Mouse (Mus musculus) neural tube, embryonic 13.5 days (tissue): ENCODE measurements at regions not wholly inside any gene's neighbourhood (a gene's known extent, or its start where the extent isn't known, plus 50 kb on each side); places are given as distances from the start of the nearest gene placed in this dataset.
"Not testable (repeated sequence)": the region's sequence is repeated elsewhere in the genome, so short reads cannot be mapped to it uniquely, and the experiment has no call there.

Source experiments
- ATAC-seq: fragments of 200-750 bp; cut with Nextera tagmentation; 2 replicates; pipeline ENCODE4 v1.8.0; 2017; ENCODE audit warnings: low read depth, mild to moderate bottlenecking, moderate TSS enrichment, moderate library complexity
- H3K27ac ChIP-seq: fragments of 300-500 bp; sonication (generic); replicated peaks from 2 replicates; pipeline ENCODE4 v1.5.1; 2015; ENCODE audit warnings: moderate library complexity, mild to moderate bottlenecking, inconsistent platforms
- H3K27me3 ChIP-seq: fragments of 300-500 bp; sonication (generic); 2 replicates; pipeline ENCODE4 v1.6.1; 2015; ENCODE audit warnings: mild to moderate bottlenecking, inconsistent platforms
- H3K36me3 ChIP-seq: fragments of 300-500 bp; sonication (generic); 2 replicates; pipeline ENCODE4 v1.6.1; 2015; ENCODE audit warnings: mild to moderate bottlenecking, inconsistent platforms
- H3K4me1 ChIP-seq: fragments of 300-500 bp; sonication (generic); replicated peaks from 2 replicates; pipeline ENCODE4 v1.6.1; 2015; ENCODE audit warnings: inconsistent platforms
- H3K4me2 ChIP-seq: fragments of 300-500 bp; sonication (generic); 2 replicates; pipeline ENCODE4 v1.6.1; 2015; ENCODE audit warnings: inconsistent platforms, mild to moderate bottlenecking, moderate library complexity
- H3K4me3 ChIP-seq: fragments of 300-500 bp; sonication (generic); 2 replicates; pipeline ENCODE4 v1.5.1; 2015; ENCODE audit warnings: mild to moderate bottlenecking, inconsistent platforms
- H3K9ac ChIP-seq: fragments of 300-500 bp; sonication (generic); 2 replicates; pipeline ENCODE4 v1.6.1; 2015; ENCODE audit warnings: moderate library complexity, mild to moderate bottlenecking, inconsistent platforms
- H3K9me3 ChIP-seq: fragments of 300-500 bp; sonication (generic); 2 replicates; pipeline ENCODE4 v1.6.1; 2016; ENCODE audit warnings: inconsistent platforms
- WGBS: fragments of 180-500 bp; shearing (Covaris S2); methylation state at CpG from one replicate; pipeline ENCODE4 v1.1.7; 2015; 5-methylcytosine and 5-hydroxymethylcytosine counted together

- Histone ChIP-seq H3K9me3 (no peaks in the 10 kb centered on the region), H3K27me3 (no peaks in the 10 kb centered on the region), H3K4me2 (no peak overlapping the region), H3K27ac (no peak overlapping the region), H3K9ac (no peak overlapping the region), H3K36me3 (no peaks in the 10 kb centered on the region), H3K4me3 (no peak overlapping the region), H3K4me1 (no peaks in the 10 kb centered on the region)
- WGBS: 59% methylated on average over 4 of the region's 4 CpGs
- no peak for ATAC-seq
Observed at GRCm38 (mm10) chr4:4465169-4465714, 327.9 kb downstream of the Impad1 start.

GRCm38 (mm10) chr4:4464130-4464700 lies 328.9 kb downstream of the Impad1 start:
- H3K27me3 ChIP-seq: no peaks in the 10 kb centered on the region
- H3K36me3 ChIP-seq: no peaks in the 10 kb centered on the region
- H3K4me1 ChIP-seq: no peaks in the 10 kb centered on the region
- peaks cover 3% of the 10 kb centered on the region; the same call in 1 of the 2 replicates for H3K9me3 ChIP-seq
- 78% methylated on average over 4 of the region's 4 CpGs for WGBS
- no peak overlapping the region for H3K4me3 ChIP-seq
- no peak overlapping the region for H3K9ac ChIP-seq
- no peak overlapping the region for H3K4me2 ChIP-seq
- no peak for ATAC-seq
- H3K27ac ChIP-seq: no peak overlapping the region

DNA sequence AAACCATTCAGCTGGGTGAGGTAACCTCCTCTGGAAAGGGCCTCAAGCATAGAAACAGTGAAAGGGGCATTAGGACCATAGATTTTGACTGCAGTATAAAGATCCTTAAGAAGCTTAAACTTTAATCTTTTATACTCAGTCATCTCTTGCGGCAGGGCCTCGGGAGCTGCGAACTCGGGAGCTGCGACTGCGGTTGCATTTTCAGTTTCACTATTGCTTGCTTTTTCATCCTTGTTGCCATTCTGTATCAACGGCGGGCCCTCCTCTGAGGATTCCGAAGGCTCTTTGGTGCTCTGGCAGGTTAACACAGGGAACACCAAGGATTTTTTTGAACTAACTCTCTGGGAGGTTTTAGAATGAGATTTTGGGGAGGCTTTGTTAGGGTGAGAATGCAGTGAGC lies 333.9 kb downstream of the Impad1 start:
- no peaks in the 10 kb centered on the region for H3K27me3 ChIP-seq
- no peak overlapping the region for H3K27ac ChIP-seq
- H3K9me3 ChIP-seq: peaks cover 3% of the 10 kb centered on the region; the same call in 1 of the 2 replicates
- no peak for ATAC-seq
- no peak overlapping the region for H3K9ac ChIP-seq
- H3K4me2 ChIP-seq: no peak overlapping the region
- H3K36me3 ChIP-seq: no peaks in the 10 kb centered on the region
- no peaks in the 10 kb centered on the region for H3K4me1 ChIP-seq
- H3K4me3 ChIP-seq: no peak overlapping the region
- 92% methylated on average over 9 of the region's 9 CpGs for WGBS

- Histone ChIP-seq H3K4me1 (no peaks in the 10 kb centered on the region), H3K9ac (no peak overlapping the region), H3K36me3 (no peaks in the 10 kb centered on the region), H3K27me3 (no peaks in the 10 kb centered on the region), H3K27ac (no peak overlapping the region), H3K4me3 (no peak overlapping the region), H3K9me3 (no peaks in the 10 kb centered on the region), H3K4me2 (no peak overlapping the region)
- WGBS: 97% methylated on average over 1 of the region's 1 CpGs
- no peak for ATAC-seq
Observed at GRCm38 (mm10) chr4:4450104-4450503, 343.1 kb downstream of the Impad1 start.

DNA sequence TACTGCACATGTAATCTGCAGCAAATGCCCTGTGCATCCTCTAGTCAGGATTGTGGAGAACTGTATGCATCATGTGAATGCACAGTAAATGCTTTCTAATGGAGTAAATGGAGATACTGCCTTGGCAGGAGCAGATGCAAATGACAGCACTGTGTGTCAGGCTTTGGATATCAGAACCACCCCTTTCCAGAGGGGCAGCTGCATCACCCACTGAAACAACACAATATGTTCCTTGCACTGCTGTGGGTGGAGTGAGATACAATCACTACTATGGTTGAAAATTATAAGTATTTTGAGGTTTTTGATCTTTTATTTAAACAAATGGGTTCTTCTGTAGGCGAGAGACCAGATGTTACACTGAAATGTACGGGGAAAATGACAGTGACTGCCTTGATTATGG lies 350.5 kb downstream of the Impad1 start:
- no peak overlapping the region for H3K4me2 ChIP-seq
- no peak for ATAC-seq

DNA sequence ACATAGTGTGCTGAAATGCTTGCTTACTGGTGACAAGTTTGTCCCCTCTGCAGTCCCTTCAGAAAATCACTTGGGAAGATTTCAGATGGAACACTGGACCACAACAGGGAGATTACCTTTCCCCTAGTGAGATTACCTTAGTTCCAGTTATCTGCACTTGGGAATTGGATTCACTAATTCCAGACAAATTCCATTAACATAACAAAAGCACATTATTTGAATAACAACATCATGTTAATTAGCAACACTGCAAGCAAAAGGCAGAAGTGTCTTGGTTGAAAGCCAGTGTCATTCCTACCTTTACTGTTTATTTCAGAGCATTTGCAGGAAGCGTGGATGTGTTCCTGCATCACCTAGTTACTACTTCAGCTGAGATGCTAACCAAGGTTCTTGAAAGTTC lies 355.6 kb downstream of the Impad1 start:
- H3K36me3 ChIP-seq: no peaks in the 10 kb centered on the region
- no peaks in the 10 kb centered on the region for H3K4me1 ChIP-seq
- H3K9me3 ChIP-seq: no peaks in the 10 kb centered on the region
- H3K27me3 ChIP-seq: no peaks in the 10 kb centered on the region
- no peak overlapping the region for H3K9ac ChIP-seq
- 78% methylated on average over 1 of the region's 1 CpGs for WGBS
- H3K27ac ChIP-seq: no peak overlapping the region
- H3K4me3 ChIP-seq: no peak overlapping the region
- no peak for ATAC-seq
- no peak overlapping the region for H3K4me2 ChIP-seq

More for the DNA sequence above, 350.5 kb downstream of the Impad1 start:
- 93% methylated on average over 2 of the region's 2 CpGs for WGBS
- H3K9ac ChIP-seq: no peak overlapping the region
- no peak overlapping the region for H3K27ac ChIP-seq
- H3K4me1 ChIP-seq: no peaks in the 10 kb centered on the region
- H3K4me3 ChIP-seq: no peak overlapping the region
- H3K27me3 ChIP-seq: no peaks in the 10 kb centered on the region
- no peaks in the 10 kb centered on the region for H3K9me3 ChIP-seq
- H3K36me3 ChIP-seq: no peaks in the 10 kb centered on the region

DNA sequence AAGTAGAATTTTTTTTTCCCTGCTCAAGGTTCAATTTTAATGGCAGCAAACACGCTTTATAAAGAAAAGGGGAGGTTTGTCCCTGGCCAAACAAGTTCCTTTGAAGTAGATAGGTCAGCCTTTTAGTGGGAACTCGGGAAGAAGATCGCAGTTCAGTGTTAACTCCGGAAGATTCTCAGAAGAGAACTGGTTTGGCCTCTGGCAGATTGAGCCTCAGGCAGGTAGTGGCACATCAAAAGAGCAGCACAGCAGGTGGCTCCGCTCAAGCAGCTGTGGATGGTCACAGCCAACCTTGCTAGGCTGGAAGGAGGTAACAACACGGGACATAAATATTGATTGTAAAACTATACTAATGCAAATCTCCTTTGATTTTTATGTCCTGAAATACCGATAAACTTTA lies 347.2 kb upstream of the Sdr16c6 start:
- H3K9me3 ChIP-seq, H3K27ac ChIP-seq, H3K4me3 ChIP-seq, H3K9ac ChIP-seq, ATAC-seq, H3K27me3 ChIP-seq, H3K4me2 ChIP-seq, H3K4me1 ChIP-seq, H3K36me3 ChIP-seq: not testable (repeated sequence)
- WGBS: 26% methylated on average over 7 of the region's 7 CpGs

- no peak for ATAC-seq
- Histone ChIP-seq H3K27ac (no peak overlapping the region), H3K36me3 (no peaks in the 10 kb centered on the region), H3K27me3 (no peaks in the 10 kb centered on the region), H3K4me3 (no peak overlapping the region), H3K4me2 (no peak overlapping the region), H3K9me3 (no peaks in the 10 kb centered on the region), H3K9ac (no peak overlapping the region), H3K4me1 (no peaks in the 10 kb centered on the region)
- WGBS: 80% methylated on average over 2 of the region's 2 CpGs
Observed at GRCm38 (mm10) chr4:4403812-4404211, 326.5 kb upstream of the Sdr16c6 start.

DNA sequence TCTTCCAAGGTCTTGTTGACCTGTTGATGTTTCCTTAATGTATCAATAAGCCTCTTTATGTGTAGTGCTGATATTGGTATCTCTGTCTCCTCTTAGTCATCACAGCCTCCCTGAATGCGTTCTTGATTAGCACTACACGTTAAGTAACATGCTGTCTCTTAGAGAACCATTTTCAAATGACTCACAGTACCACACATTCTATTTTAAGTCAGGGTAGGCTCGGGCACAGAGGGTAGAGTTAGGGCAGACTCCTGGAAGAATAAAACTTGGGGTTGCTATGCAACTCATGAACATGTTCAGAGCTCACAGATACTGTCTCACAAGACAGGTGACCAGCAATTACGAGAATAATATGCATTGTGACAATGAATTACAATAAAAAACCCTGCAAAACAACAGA lies 320.1 kb upstream of the Sdr16c6 start:
- no peak overlapping the region for H3K9ac ChIP-seq
- H3K4me3 ChIP-seq: no peak overlapping the region
- ATAC-seq: no peak
- no peaks in the 10 kb centered on the region for H3K36me3 ChIP-seq
- no peak overlapping the region for H3K27ac ChIP-seq
- no peaks in the 10 kb centered on the region for H3K27me3 ChIP-seq
- WGBS: 86% methylated on average over 4 of the region's 4 CpGs
- H3K4me1 ChIP-seq: no peaks in the 10 kb centered on the region
- H3K9me3 ChIP-seq: no peaks in the 10 kb centered on the region
- H3K4me2 ChIP-seq: no peak overlapping the region

DNA sequence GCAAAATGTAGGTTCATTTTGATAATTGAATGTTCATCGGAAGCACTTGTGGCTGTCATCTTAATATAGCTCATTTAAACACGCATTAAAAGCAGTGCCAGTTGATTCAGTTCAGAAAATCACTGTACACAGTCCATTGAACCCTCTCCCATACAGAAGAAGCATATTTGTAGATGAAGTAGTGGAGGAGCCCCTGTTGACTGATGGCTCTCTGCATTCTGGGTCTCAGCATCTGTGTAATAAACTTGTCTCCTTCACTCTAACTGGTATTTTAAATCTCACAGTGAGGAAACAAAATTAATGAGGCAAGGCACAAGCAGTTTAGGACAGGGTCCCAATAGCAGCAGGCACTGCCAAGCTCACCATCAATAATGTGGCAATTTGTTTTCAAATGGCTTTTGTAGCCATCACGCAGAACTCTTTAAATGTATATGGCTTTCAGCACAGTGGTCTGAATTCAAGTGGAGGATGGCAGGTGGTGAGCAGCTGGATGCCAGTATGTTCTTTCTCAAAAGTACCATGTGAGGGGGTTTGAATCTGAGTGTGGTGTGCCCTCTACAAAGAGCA lies 302.8 kb upstream of the Sdr16c6 start:
- Histone ChIP-seq H3K27me3 (no peaks in the 10 kb centered on the region), H3K4me3 (no peak overlapping the region), H3K4me2 (no peak overlapping the region), H3K36me3 (no peaks in the 10 kb centered on the region), H3K9ac (no peak overlapping the region), H3K4me1 (peaks cover 6% of the 10 kb centered on the region; the same call in 1 of the 2 replicates), H3K27ac (no peak overlapping the region), H3K9me3 (no peaks in the 10 kb centered on the region)
- 55% methylated on average over 3 of the region's 3 CpGs for WGBS
- ATAC-seq: peak; percentile 97

DNA sequence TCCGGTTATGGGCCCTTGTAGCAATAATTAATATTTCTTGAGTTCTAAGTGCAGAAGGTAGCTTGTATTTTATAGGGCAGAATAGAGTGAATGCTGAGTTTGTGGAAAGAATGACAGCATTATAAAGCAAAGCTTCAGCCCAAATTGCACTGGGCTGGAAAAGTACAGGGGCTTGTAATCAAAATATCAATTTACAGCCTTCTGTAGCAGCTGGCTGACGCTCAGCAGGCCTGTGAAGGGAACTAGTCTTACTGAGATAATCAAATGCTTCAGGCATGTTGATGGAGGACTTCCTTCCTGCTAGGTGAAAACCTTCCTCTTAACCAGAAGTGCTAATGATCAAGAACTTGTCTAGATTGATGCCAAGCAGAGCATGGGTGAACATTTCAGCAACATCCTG lies 257.9 kb upstream of the Sdr16c6 start:
- no peaks in the 10 kb centered on the region for H3K9me3 ChIP-seq
- H3K27ac ChIP-seq: no peak overlapping the region
- WGBS: 66% methylated on average over 2 of the region's 2 CpGs
- H3K36me3 ChIP-seq: no peaks in the 10 kb centered on the region
- no peak overlapping the region for H3K4me2 ChIP-seq
- H3K4me1 ChIP-seq: no peaks in the 10 kb centered on the region
- H3K27me3 ChIP-seq: no peaks in the 10 kb centered on the region
- no peak overlapping the region for H3K9ac ChIP-seq
- ATAC-seq: no peak
- no peak overlapping the region for H3K4me3 ChIP-seq

GRCm38 (mm10) chr4:4333472-4334123 lies 256.3 kb upstream of the Sdr16c6 start:
- no peak overlapping the region for H3K4me2 ChIP-seq
- no peaks in the 10 kb centered on the region for H3K9me3 ChIP-seq
- ATAC-seq: no peak
- H3K36me3 ChIP-seq: no peaks in the 10 kb centered on the region
- no peaks in the 10 kb centered on the region for H3K27me3 ChIP-seq
- H3K9ac ChIP-seq: no peak overlapping the region
- whole genome bisulfite sequencing: 81% methylated on average over 4 of the region's 4 CpGs
- no peak overlapping the region for H3K4me3 ChIP-seq
- H3K4me1 ChIP-seq: no peaks in the 10 kb centered on the region
- no peak overlapping the region for H3K27ac ChIP-seq
